Mouse (Mus musculus): ENCODE measurements around the gene Rps6kb1. TPM values are rescaled to one million over a fixed set of nuclear protein-coding genes. Genes with fewer than 3 reads are reported as not detected.

The Rps6kb1 gene
- polyA plus RNA-seq (2016; fragmentation: Nextera tagmentation; extraction: Ambion mirVana), result 63.7 and 66.0 TPM in 2 replicates

- peak; percentile 99 for DNase-seq (ENCODE audit: extremely low spot score, low spot score)
- Histone ChIP-seq H3K9me3 (no peaks in the 10 kb centered on the region), H3K4me3 (peak within 1 kb of the TSS; percentile 97), H3K27me3 (ENCODE audit: poor library complexity, severe bottlenecking) (no peaks in the 10 kb centered on the region), H3K27ac (peak within 1 kb of the TSS; percentile 96), H3K36me3 (replicated peaks) (peaks cover 31% of the 10 kb centered on the region), H3K4me1 (peaks cover 24% of the 10 kb centered on the region)
- under 1% methylated on average over 43 of the region's 43 CpGs for WGBS
Observed at GRCm38 (mm10) chr11:86544639-86545299, at the start of gene Rps6kb1, which contains the start of gene Tubd1. Gene Rps6kb1, minus strand, starts transcription at chr11:86544805. Gene Tubd1, plus strand, starts transcription at chr11:86544991.

DNA sequence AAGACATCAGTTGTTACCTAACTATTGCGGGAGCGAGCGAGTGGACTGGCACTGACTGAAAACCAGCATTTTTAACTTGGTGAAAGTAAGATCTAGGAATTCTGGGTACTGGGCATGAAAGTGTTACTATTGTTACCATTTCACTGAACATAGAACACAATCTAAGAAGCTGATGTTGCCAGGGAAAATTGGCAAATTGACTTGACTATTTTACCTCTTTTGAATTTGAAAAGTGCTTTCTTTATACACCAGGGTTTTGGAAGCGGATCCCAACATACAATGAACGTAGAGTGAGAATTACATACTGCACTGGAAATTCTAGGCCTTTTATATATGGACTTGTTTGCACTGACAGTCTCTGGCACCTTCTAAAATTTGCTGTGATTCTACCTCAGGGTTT lies 48.8 kb upstream of the Rps6kb1 start:
- Histone ChIP-seq H3K36me3 (replicated peaks) (peaks cover 4% of the 10 kb centered on the region; the same call in 1 of the 2 replicates), H3K9me3 (no peaks in the 10 kb centered on the region), H3K27me3 (ENCODE audit: poor library complexity, severe bottlenecking) (no peaks in the 10 kb centered on the region), H3K27ac (no peak overlapping the region), H3K4me3 (no peak overlapping the region), H3K4me1 (peaks cover 5% of the 10 kb centered on the region; the same call in 1 of the 2 replicates)
- no peak for DNase-seq (ENCODE audit: extremely low spot score, low spot score)
- 94% methylated on average over 5 of the region's 5 CpGs for WGBS

GRCm38 (mm10) chr11:86592993-86593392 lies 48.4 kb upstream of the Rps6kb1 start:
- Histone ChIP-seq H3K27ac (no peak overlapping the region), H3K4me1 (peaks cover 7% of the 10 kb centered on the region), H3K9me3 (no peaks in the 10 kb centered on the region), H3K4me3 (no peak overlapping the region), H3K27me3 (ENCODE audit: poor library complexity, severe bottlenecking) (no peaks in the 10 kb centered on the region; the same call in 1 of the 2 replicates), H3K36me3 (replicated peaks) (peaks cover 4% of the 10 kb centered on the region; the same call in 1 of the 2 replicates)
- 63% methylated on average over 3 of the region's 3 CpGs for WGBS
- no peak for DNase-seq (ENCODE audit: extremely low spot score, low spot score)

GRCm38 (mm10) chr11:86591931-86592616 lies 47.5 kb upstream of the Rps6kb1 start:
- Histone ChIP-seq H3K9me3 (no peaks in the 10 kb centered on the region), H3K27me3 (ENCODE audit: poor library complexity, severe bottlenecking) (no peaks in the 10 kb centered on the region; the same call in 1 of the 2 replicates), H3K4me3 (no peak overlapping the region), H3K36me3 (replicated peaks) (peaks cover 4% of the 10 kb centered on the region; the same call in 1 of the 2 replicates), H3K4me1 (peaks cover 16% of the 10 kb centered on the region), H3K27ac (no peak overlapping the region)
- DNase-seq (ENCODE audit: extremely low spot score, low spot score), result no peak
- 98% methylated on average over 2 of the region's 2 CpGs for WGBS

GRCm38 (mm10) chr11:86591301-86591845 lies 46.8 kb upstream of the Rps6kb1 start:
- H3K36me3 ChIP-seq (replicated peaks), result peaks cover 4% of the 10 kb centered on the region; the same call in 1 of the 2 replicates
- no peaks in the 10 kb centered on the region for H3K9me3 ChIP-seq
- DNase-seq (ENCODE audit: extremely low spot score, low spot score), result no peak
- WGBS, result 89% methylated on average over 4 of the region's 4 CpGs
- H3K4me1 ChIP-seq, result peaks cover 23% of the 10 kb centered on the region
- H3K4me3 ChIP-seq, result no peak overlapping the region
- no peak overlapping the region for H3K27ac ChIP-seq
- no peaks in the 10 kb centered on the region; the same call in 1 of the 2 replicates for H3K27me3 ChIP-seq (ENCODE audit: poor library complexity, severe bottlenecking)

DNA sequence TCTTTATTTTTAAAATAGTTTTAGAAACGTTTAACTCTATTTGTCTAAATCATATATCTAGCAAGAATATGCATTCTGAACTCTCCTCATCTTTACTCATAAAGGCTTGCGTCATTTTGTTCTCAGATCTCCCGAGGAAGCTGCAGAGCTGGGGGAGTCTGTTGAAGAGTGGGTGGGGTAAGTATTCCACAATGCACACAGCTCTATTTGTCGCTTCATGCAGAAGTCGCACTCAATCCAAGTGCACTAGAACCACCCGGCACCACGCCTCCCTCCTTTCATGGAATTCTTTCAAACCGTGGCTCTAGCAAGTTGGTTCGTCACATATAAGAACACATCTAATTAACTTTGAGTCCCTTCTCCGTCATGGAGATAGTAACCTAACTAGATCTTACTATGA lies 46.0 kb upstream of the Rps6kb1 start:
- H3K36me3 ChIP-seq (replicated peaks), result peaks cover 4% of the 10 kb centered on the region; the same call in 1 of the 2 replicates
- H3K27me3 ChIP-seq (ENCODE audit: poor library complexity, severe bottlenecking), result no peaks in the 10 kb centered on the region; the same call in 1 of the 2 replicates
- 92% methylated on average over 10 of the region's 10 CpGs for WGBS
- no peak overlapping the region for H3K27ac ChIP-seq
- no peaks in the 10 kb centered on the region for H3K9me3 ChIP-seq
- peaks cover 30% of the 10 kb centered on the region for H3K4me1 ChIP-seq
- DNase-seq (ENCODE audit: extremely low spot score, low spot score), result no peak
- H3K4me3 ChIP-seq, result no peak overlapping the region

- no peaks in the 10 kb centered on the region; the same call in 1 of the 2 replicates for H3K27me3 ChIP-seq (ENCODE audit: poor library complexity, severe bottlenecking)
- WGBS, result 93% methylated on average over 4 of the region's 4 CpGs
Observed at GRCm38 (mm10) chr11:86590066-86590465, 45.5 kb upstream of the Rps6kb1 start.

DNA sequence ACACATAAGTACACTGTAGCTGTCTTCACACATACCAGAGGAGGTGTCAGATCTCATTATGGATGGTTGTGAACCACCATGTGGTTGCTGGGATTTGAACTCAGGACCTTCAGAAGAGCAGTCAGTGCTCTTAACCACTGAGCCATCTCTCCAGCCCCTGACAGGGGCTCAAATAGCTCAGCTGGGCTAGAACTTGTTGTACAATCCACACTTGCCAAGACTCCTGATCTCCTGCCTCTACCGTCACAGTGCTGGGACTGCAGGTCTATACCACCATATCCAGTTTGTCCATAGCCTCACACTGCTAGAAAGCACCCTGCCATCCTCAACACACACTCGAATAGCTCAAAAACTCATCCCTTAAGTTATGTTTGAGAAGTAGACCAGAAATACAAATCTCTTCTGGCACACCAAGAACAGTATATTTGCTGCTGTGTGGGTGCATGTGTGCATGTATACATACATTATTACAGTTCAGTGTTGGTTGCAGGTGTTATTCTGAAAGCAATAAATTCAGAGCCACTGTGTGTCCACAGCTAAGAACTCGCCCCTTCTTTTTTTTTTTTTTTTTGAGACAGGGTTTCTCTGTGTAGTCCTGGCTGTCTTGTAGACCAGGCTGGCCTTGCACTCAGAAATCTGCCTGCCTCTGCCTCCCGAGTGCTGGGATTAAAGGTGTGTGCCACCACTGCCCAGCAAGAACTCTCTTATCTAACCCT lies 44.1 kb upstream of the Rps6kb1 start:
- 88% methylated on average over 4 of the region's 4 CpGs for WGBS
- DNase-seq (ENCODE audit: extremely low spot score, low spot score), result no peak
- Histone ChIP-seq H3K27ac (no peak overlapping the region), H3K36me3 (replicated peaks) (peaks cover 4% of the 10 kb centered on the region; the same call in 1 of the 2 replicates), H3K9me3 (no peaks in the 10 kb centered on the region), H3K4me3 (no peak overlapping the region), H3K4me1 (peaks cover 36% of the 10 kb centered on the region), H3K27me3 (ENCODE audit: poor library complexity, severe bottlenecking) (no peaks in the 10 kb centered on the region; the same call in 1 of the 2 replicates)

More at GRCm38 (mm10) chr11:86590066-86590465, 45.5 kb upstream of the Rps6kb1 start:
- no peak overlapping the region for H3K27ac ChIP-seq
- DNase-seq (ENCODE audit: extremely low spot score, low spot score), result no peak
- H3K9me3 ChIP-seq, result no peaks in the 10 kb centered on the region
- peaks cover 35% of the 10 kb centered on the region for H3K4me1 ChIP-seq
- peaks cover 4% of the 10 kb centered on the region; the same call in 1 of the 2 replicates for H3K36me3 ChIP-seq (replicated peaks)
- H3K4me3 ChIP-seq, result no peak overlapping the region

- H3K36me3 ChIP-seq (replicated peaks), result peaks cover 4% of the 10 kb centered on the region; the same call in 1 of the 2 replicates
- DNase-seq (ENCODE audit: extremely low spot score, low spot score), result no peak
- no peak overlapping the region for H3K4me3 ChIP-seq
- peaks cover 31% of the 10 kb centered on the region for H3K4me1 ChIP-seq
- no peaks in the 10 kb centered on the region for H3K9me3 ChIP-seq
- H3K27ac ChIP-seq, result no peak overlapping the region; the same call in 1 of the 2 replicates
- no peaks in the 10 kb centered on the region; the same call in 1 of the 2 replicates for H3K27me3 ChIP-seq (ENCODE audit: poor library complexity, severe bottlenecking)
- 40% methylated on average over 7 of the region's 7 CpGs for WGBS
Observed at GRCm38 (mm10) chr11:86587830-86588229, 43.2 kb upstream of the Rps6kb1 start.

GRCm38 (mm10) chr11:86586868-86587792 lies 42.5 kb upstream of the Rps6kb1 start:
- H3K36me3 ChIP-seq (replicated peaks), result peaks cover 4% of the 10 kb centered on the region; the same call in 1 of the 2 replicates
- peak overlapping the region; percentile 73 for H3K27ac ChIP-seq
- H3K4me1 ChIP-seq, result peaks cover 31% of the 10 kb centered on the region
- WGBS, result 13% methylated on average over 15 of the region's 15 CpGs
- no peak for DNase-seq (ENCODE audit: extremely low spot score, low spot score)
- H3K4me3 ChIP-seq, result peak overlapping the region; percentile 37
- H3K9me3 ChIP-seq, result no peaks in the 10 kb centered on the region
- H3K27me3 ChIP-seq (ENCODE audit: poor library complexity, severe bottlenecking), result no peaks in the 10 kb centered on the region; the same call in 1 of the 2 replicates

GRCm38 (mm10) chr11:86586177-86586867 lies 41.7 kb upstream of the Rps6kb1 start:
- peaks cover 37% of the 10 kb centered on the region for H3K4me1 ChIP-seq
- no peak for DNase-seq (ENCODE audit: extremely low spot score, low spot score)

More at GRCm38 (mm10) chr11:86586177-86586867, 41.7 kb upstream of the Rps6kb1 start:
- Histone ChIP-seq H3K4me3 (peak overlapping the region; percentile 37), H3K27ac (peak overlapping the region; percentile 79), H3K9me3 (no peaks in the 10 kb centered on the region), H3K36me3 (replicated peaks) (peaks cover 4% of the 10 kb centered on the region; the same call in 1 of the 2 replicates), H3K27me3 (ENCODE audit: poor library complexity, severe bottlenecking) (no peaks in the 10 kb centered on the region; the same call in 1 of the 2 replicates)
- 18% methylated on average over 12 of the region's 12 CpGs for WGBS
